Mouse (Mus musculus) thymus, adult 2 months (tissue): ENCODE measurements around the gene Faiml. TPM values are rescaled to one million over a fixed set of nuclear protein-coding genes. Genes with fewer than 3 reads are reported as not detected.

ENCODE experiments used
- DNase-seq: peaks from one replicate; pipeline ENCODE4 v3.0.0; 2021
- H3K27ac ChIP-seq: fragments of 200-500 bp; 2 replicates; pipeline ENCODE4 v1.5.1; 2012; ENCODE audit warnings: low read length, control low read depth; ENCODE audit not compliant: control insufficient read depth, insufficient read depth
- H3K27me3 ChIP-seq: fragments of 200-500 bp; 2 replicates; pipeline ENCODE4 v1.6.1; 2012; ENCODE audit warnings: mild to moderate bottlenecking, low read length, moderate library complexity, mixed read lengths; ENCODE audit not compliant: control insufficient read depth, insufficient read depth
- H3K36me3 ChIP-seq: fragments of 200-500 bp; 2 replicates; pipeline ENCODE4 v1.6.1; 2012; ENCODE audit warnings: mild to moderate bottlenecking, low read length, moderate library complexity; ENCODE audit not compliant: control insufficient read depth, insufficient read depth
- H3K4me1 ChIP-seq: fragments of 200-500 bp; replicated peaks from 2 replicates; pipeline ENCODE4 v1.6.1; 2012; ENCODE audit warnings: low read length; ENCODE audit not compliant: control insufficient read depth, insufficient read depth
- H3K4me3 ChIP-seq: fragments of 200-500 bp; 2 replicates; pipeline ENCODE4 v1.5.1; 2012; ENCODE audit warnings: mild to moderate bottlenecking, low read length, control low read depth, moderate library complexity; ENCODE audit not compliant: control insufficient read depth, insufficient read depth
- CTCF ChIP-seq: fragments of 200-500 bp; IDR thresholded peaks from 2 replicates; pipeline ENCODE4 v1.5.1; 2012; ENCODE audit warnings: mild to moderate bottlenecking, control low read depth, low read length, moderate library complexity, borderline replicate concordance; ENCODE audit not compliant: control insufficient read depth, poor library complexity, insufficient read depth; ENCODE audit errors: extremely low read depth
- POLR2A ChIP-seq: fragments of 200-500 bp; IDR thresholded peaks from 2 replicates; pipeline ENCODE4 v1.6.1; 2012; ENCODE audit warnings: mild to moderate bottlenecking, low read length, control low read depth, moderate library complexity; ENCODE audit not compliant: control insufficient read depth, poor library complexity, insufficient read depth; ENCODE audit errors: extremely low read depth
- WGBS: fragments of 180-500 bp; shearing (Covaris S2); methylation state at CpG from one replicate; pipeline ENCODE4 v1.1.7; 2018; 5-methylcytosine and 5-hydroxymethylcytosine counted together
- polyA plus RNA-seq: library from polyadenylated mRNA; depleted of rRNA; stranded (reverse); fragments of >200 nt; gene quantifications from 2 replicates; pipeline ENCODE4 v1.2.3, GENCODE M21; 2012; rRNA removed

The Faiml gene
- not detected in 2 replicates for polyA plus RNA-seq

DNA sequence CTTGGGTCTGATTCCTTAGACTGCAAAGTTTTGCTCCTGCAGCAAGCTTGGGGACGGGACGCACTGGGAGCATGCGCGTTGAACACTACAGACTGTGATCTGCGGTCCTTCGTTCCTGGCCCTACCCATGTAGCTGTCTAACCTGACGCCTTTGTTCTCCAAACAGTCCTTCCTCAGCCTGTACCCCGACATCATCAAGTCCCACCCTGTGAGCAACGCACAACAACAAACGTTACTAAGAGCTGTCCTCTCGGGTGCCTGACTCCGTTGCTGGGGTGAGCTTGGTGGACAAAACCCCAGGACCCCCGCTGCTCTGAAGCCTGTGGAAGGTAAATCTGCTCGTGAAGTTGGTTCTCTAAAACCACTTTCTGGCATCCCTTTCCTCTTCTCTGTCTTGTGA, at the start of gene Faiml:
Faiml (minus strand) TSS at position 101 of the 400 bp plus-strand sequence.
- no peak for DNase-seq
- 95% methylated on average over 14 of the region's 14 CpGs for WGBS

DNA sequence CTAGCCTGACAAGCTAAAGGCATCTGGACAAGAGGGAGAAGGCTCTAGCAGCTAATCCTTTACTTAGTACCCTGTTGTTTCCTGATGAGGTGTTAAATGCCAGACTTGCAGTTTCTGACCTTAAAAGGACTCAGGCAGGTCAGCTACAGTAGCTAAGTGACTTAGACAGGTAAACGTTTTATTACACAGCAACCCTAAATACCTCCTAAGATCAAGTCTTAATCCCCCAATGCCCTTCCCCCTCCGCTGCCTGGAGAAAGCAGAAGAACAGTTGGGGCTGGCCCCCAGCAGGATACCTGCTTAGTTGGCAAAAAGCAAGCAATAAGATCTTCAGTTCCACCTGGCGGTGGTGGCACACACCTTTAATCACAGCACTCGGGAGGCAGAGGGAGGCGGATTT, 21.9 kb upstream of the Faiml start:
- H3K4me1 ChIP-seq = no peaks in the 10 kb centered on the region

More for the DNA sequence above, at the start of gene Faiml:
- Histone ChIP-seq H3K27me3 (no peaks in the 10 kb centered on the region), H3K4me1 (no peaks in the 10 kb centered on the region), H3K4me3 (no peak within 1 kb of the TSS), H3K36me3 (no peaks in the 10 kb centered on the region), H3K27ac (no peak within 1 kb of the TSS)
- TF ChIP-seq POLR2A = no peak

DNA sequence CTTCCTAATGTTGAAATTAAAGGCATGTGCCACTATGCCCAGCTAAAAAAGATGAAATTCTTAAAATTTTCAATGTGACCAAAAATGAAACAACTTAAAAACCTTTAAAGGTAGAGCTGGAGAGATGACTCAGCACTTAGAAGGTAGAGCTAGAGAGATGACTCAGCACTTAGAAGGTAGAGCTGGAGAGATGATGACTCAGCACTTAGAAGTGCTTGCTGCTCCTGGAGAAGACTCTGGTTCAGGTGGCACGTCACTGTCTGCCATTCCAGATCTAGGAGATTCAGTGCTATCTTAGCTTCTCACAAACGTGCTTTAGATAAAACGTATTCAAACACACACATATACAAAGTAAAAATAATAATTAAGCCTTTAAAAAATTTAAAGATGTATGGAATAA, 19.8 kb upstream of the Faiml start:
- no peak overlapping the region for H3K27ac ChIP-seq
- WGBS = 98% methylated on average over 3 of the region's 3 CpGs
- no peak for TF ChIP-seq POLR2A
- H3K27me3 ChIP-seq = no peaks in the 10 kb centered on the region
- H3K4me1 ChIP-seq = no peaks in the 10 kb centered on the region
- peaks cover 24% of the 10 kb centered on the region for H3K36me3 ChIP-seq
- H3K4me3 ChIP-seq = no peak overlapping the region
- no peak for DNase-seq

More for the DNA sequence above, 21.9 kb upstream of the Faiml start:
- TF ChIP-seq CTCF = no peak
- no peak for TF ChIP-seq POLR2A
- H3K27ac ChIP-seq = no peak overlapping the region
- H3K27me3 ChIP-seq = no peaks in the 10 kb centered on the region
- 92% methylated on average over 5 of the region's 5 CpGs for WGBS
- H3K4me3 ChIP-seq = no peak overlapping the region
- DNase-seq = no peak
- H3K36me3 ChIP-seq = peaks cover 36% of the 10 kb centered on the region

DNA sequence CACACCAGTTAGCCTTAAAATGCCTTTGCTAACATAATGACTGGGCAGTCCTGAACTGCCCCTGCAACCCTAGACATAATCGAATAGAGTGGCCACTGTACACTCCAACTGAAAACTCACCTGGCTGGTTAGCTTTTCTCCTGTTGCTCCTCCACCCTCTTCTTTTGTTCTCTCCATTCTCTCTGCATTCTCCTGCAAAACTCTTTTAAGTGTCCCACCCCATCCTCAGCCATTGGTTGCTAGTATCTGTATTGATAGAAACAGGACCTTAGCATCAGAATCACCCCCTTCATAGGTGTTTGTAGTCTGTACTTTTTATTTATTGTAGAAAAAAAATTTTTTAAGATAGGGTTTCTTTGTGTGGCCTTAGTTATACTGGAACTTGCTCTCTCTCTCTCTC, 19.2 kb upstream of the Faiml start:
- Histone ChIP-seq H3K4me3 (no peak overlapping the region), H3K4me1 (no peaks in the 10 kb centered on the region), H3K36me3 (peaks cover 24% of the 10 kb centered on the region), H3K27ac (no peak overlapping the region), H3K27me3 (no peaks in the 10 kb centered on the region)
- 92% methylated on average over 1 of the region's 1 CpGs for WGBS
- TF ChIP-seq POLR2A (no peak), CTCF (no peak)
- no peak for DNase-seq

DNA sequence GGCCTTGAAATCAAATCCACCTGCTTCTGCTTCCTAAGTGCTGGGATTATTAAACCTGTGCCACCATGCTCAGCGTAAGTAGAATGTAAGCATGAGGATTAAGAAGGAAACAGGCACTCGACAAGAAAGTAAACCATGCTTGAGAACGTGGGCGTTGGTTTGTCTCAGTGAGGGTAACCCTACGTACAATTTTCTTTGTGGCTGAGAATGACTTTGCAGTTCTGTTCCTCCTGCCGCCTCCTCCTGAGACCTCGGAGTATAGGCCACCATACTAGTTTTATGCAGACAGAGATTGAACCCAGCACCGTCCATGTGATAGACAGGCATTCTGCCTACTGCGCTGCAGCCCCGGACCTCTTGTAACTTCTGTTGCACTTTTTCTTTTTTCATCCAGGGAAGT, 16.8 kb upstream of the Faiml start:
- H3K4me1 ChIP-seq = no peaks in the 10 kb centered on the region
- H3K27ac ChIP-seq = no peak overlapping the region
- no peak overlapping the region for H3K4me3 ChIP-seq
- whole genome bisulfite sequencing = 83% methylated on average over 10 of the region's 10 CpGs
- TF ChIP-seq CTCF (no peak), POLR2A (no peak)
- H3K36me3 ChIP-seq = peaks cover 27% of the 10 kb centered on the region
- DNase-seq = no peak
- H3K27me3 ChIP-seq = no peaks in the 10 kb centered on the region

DNA sequence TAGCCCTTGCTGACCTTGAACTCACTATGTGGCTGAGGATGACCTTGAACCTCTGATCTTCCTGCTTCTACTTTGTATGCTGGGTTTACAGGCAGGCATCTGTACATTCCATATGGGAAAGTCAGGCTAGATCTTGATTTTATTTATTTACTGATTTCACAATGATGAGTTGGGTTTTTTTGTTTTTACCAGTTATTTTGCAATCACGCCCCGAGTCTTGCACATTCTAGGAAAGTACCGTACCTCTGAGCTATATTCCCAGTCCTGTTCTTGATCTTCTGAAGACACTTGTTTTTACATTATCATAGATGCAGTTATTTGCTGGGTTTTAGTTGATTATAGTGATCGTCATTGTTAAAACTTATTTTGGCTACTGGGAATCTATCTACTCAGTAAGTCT, 11.9 kb upstream of the Faiml start:
- Histone ChIP-seq H3K27me3 (no peaks in the 10 kb centered on the region), H3K36me3 (peaks cover 4% of the 10 kb centered on the region; the same call in 1 of the 2 replicates), H3K4me3 (no peak overlapping the region), H3K4me1 (peaks cover 2% of the 10 kb centered on the region; the same call in 1 of the 2 replicates), H3K27ac (no peak overlapping the region)
- 94% methylated on average over 4 of the region's 4 CpGs for WGBS
- DNase-seq = no peak
- no peak for TF ChIP-seq POLR2A
- TF ChIP-seq CTCF = no peak

DNA sequence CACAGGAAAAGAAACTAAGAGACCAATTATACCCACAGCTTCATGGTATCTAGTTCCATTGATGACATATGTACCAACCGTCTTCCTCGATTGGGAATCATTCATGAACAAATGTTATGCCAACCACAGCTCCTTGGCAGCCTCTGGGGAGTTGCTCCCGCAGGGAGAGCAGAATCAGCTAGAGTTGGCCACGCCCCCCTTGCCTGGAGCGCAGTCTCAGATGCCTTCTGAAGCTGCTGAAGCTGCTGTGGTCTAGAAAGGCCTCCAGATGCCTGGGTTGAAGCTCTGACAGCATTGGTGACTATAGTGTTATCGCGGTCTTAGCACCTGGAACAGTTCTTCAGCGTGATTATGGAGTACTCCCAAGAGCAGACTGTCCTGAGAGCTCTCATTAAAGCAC, 11.3 kb upstream of the Faiml start:
- Histone ChIP-seq H3K27ac (no peak overlapping the region), H3K4me1 (peaks cover 2% of the 10 kb centered on the region; the same call in 1 of the 2 replicates), H3K36me3 (peaks cover 3% of the 10 kb centered on the region; the same call in 1 of the 2 replicates), H3K27me3 (no peaks in the 10 kb centered on the region), H3K4me3 (no peak overlapping the region)
- 85% methylated on average over 8 of the region's 8 CpGs for WGBS
- no peak for TF ChIP-seq POLR2A
- no peak for DNase-seq
